Mouse (Mus musculus) limb, embryonic 15.5 days (tissue): ENCODE data around the gene Dmrtb1. TPM values are rescaled to one million over a fixed set of nuclear protein-coding genes. Genes with fewer than 3 reads are reported as not detected.

ENCODE experiments used
- ATAC-seq: fragments of 200-750 bp; cut with Nextera tagmentation; 2 replicates; pipeline ENCODE4 v1.8.0; 2017; ENCODE audit warnings: low read depth, moderate TSS enrichment; ENCODE audit not compliant: insufficient number of reproducible peaks, low FRiP score, low TSS enrichment
- H3K27ac ChIP-seq: fragments of 300-500 bp; sonication (generic); 2 replicates; pipeline ENCODE4 v1.5.1; 2015; ENCODE audit warnings: moderate library complexity, mild to moderate bottlenecking, inconsistent platforms
- H3K27me3 ChIP-seq: fragments of 300-500 bp; sonication (generic); 2 replicates; pipeline ENCODE4 v1.6.1; 2015; ENCODE audit warnings: inconsistent platforms
- H3K36me3 ChIP-seq: fragments of 300-500 bp; sonication (generic); 2 replicates; pipeline ENCODE4 v1.6.1; 2015; ENCODE audit warnings: inconsistent platforms
- H3K4me1 ChIP-seq: fragments of 300-500 bp; sonication (generic); 2 replicates; pipeline ENCODE4 v1.6.1; 2015; ENCODE audit warnings: inconsistent platforms
- H3K4me2 ChIP-seq: fragments of 300-500 bp; sonication (generic); 2 replicates; pipeline ENCODE4 v1.6.1; 2015; ENCODE audit warnings: mild to moderate bottlenecking, inconsistent platforms
- H3K4me3 ChIP-seq: fragments of 300-500 bp; sonication (generic); 2 replicates; pipeline ENCODE4 v1.5.1; 2015; ENCODE audit warnings: mild to moderate bottlenecking, inconsistent platforms
- H3K9ac ChIP-seq: fragments of 300-500 bp; sonication (generic); 2 replicates; pipeline ENCODE4 v1.6.1; 2015; ENCODE audit warnings: inconsistent platforms
- H3K9me3 ChIP-seq: fragments of 300-500 bp; sonication (generic); 2 replicates; pipeline ENCODE4 v1.6.1; 2016; ENCODE audit warnings: inconsistent platforms
- WGBS: fragments of 180-500 bp; shearing (Covaris S2); methylation state at CpG from one replicate; pipeline ENCODE4 v1.1.7; 2015; 5-methylcytosine and 5-hydroxymethylcytosine counted together
- polyA plus RNA-seq: library from polyadenylated mRNA; unstranded; fragments of >200 nt; fragmentation: Nextera tagmentation; extraction: Ambion mirVana; gene quantifications from 2 replicates; pipeline ENCODE4 v1.2.1, GENCODE M21; 2015

The Dmrtb1 gene
- polyA plus RNA-seq, result 0.14 TPM in 1 of 2 replicates, not detected in the other

GRCm38 (mm10) chr4:107684130-107684529 lies at the start of gene Dmrtb1:
Gene Dmrtb1 (minus strand): TSS chr4:107684230.
- Histone ChIP-seq H3K4me3 (no peak within 1 kb of the TSS), H3K36me3 (no peaks in the 10 kb centered on the region), H3K4me2 (no peak within 1 kb of the TSS), H3K9ac (no peak within 1 kb of the TSS), H3K9me3 (no peaks in the 10 kb centered on the region), H3K27me3 (peaks cover 4% of the 10 kb centered on the region; the same call in 1 of the 2 replicates), H3K27ac (no peak within 1 kb of the TSS), H3K4me1 (peaks cover 10% of the 10 kb centered on the region)
- 92% methylated on average over 14 of the region's 14 CpGs for WGBS
- ATAC-seq, result no peak

- ATAC-seq, result no peak
- H3K9me3 ChIP-seq, result no peaks in the 10 kb centered on the region
- WGBS, result 41% methylated on average over 3 of the region's 3 CpGs
- no peak overlapping the region for H3K4me2 ChIP-seq
- no peaks in the 10 kb centered on the region for H3K36me3 ChIP-seq
- no peak overlapping the region for H3K27ac ChIP-seq
- no peak overlapping the region for H3K4me3 ChIP-seq
- peaks cover 15% of the 10 kb centered on the region; the same call in 1 of the 2 replicates for H3K27me3 ChIP-seq
- peaks cover 13% of the 10 kb centered on the region for H3K4me1 ChIP-seq
- no peak overlapping the region for H3K9ac ChIP-seq
These were observed 49.6 kb upstream of the Dmrtb1 start for GRCm38 (mm10) chr4:107733603-107734002.

DNA sequence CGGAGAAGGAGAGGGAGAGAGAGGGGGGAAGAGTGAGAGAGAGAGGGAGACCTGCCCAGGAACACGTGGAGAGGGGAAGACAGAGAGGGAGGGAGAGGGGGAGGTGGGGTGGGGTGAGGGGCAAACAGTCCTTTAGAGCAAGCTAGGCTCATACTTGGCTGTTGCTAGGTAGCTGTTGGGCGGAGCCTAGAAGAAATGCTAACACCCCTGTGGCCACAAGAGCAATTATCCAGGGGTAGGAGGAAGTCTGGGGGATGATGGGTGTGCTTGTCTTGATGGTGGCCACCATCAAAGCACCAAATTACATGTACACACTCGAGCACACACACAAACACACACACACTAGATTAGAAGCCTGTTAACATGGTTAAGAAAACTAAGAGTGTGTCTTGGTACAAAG lies 48.6 kb upstream of the Dmrtb1 start:
- WGBS, result 26% methylated on average over 4 of the region's 4 CpGs

DNA sequence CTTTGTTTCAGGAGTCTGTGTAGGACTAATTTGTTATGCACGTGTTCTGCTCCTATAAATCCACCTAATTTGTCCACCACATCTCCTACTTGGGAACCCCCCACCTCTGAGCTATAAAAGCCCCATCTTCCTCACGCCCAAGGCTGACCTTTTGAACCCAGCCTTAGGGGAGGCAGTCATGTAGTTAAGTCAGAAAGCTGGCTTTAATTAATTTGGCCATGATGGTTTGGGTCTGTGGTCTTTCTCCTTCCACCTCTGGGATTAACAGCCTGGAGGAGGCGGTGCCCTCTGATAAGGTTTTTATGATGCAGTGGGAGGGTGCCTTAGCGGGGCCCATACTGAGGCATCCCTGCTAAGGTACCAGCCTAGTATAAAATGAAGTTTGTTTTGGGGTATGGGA lies 48.2 kb upstream of the Dmrtb1 start:
- Histone ChIP-seq H3K4me1 (peaks cover 13% of the 10 kb centered on the region), H3K4me2 (no peak overlapping the region), H3K27me3 (peaks cover 15% of the 10 kb centered on the region; the same call in 1 of the 2 replicates), H3K36me3 (no peaks in the 10 kb centered on the region), H3K4me3 (no peak overlapping the region), H3K9ac (no peak overlapping the region), H3K27ac (no peak overlapping the region), H3K9me3 (no peaks in the 10 kb centered on the region)
- no peak for ATAC-seq
- WGBS, result 15% methylated on average over 4 of the region's 4 CpGs

More for the DNA sequence above, 48.6 kb upstream of the Dmrtb1 start:
- Histone ChIP-seq H3K27me3 (peaks cover 15% of the 10 kb centered on the region; the same call in 1 of the 2 replicates), H3K4me2 (no peak overlapping the region), H3K36me3 (no peaks in the 10 kb centered on the region), H3K27ac (no peak overlapping the region), H3K4me3 (no peak overlapping the region), H3K9ac (no peak overlapping the region), H3K9me3 (no peaks in the 10 kb centered on the region), H3K4me1 (peaks cover 13% of the 10 kb centered on the region)
- ATAC-seq, result no peak

DNA sequence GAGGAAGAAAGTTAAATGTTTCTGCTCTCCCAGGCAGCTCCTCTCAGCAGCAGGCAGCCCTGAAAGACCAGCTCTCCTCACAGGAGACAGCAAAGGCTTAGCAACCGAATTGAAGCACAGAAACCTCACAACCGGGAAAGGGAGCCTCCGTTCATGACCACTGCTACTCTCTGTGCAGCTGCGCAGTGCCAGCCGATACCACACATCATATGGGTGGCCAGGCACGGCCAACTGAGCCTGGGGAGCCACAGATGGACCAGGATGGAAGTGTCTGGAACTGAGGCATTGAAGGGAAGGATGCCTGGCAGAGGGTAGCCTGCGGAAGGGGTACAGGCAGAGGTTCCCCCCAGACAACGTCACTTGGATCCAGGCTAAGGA lies 47.0 kb upstream of the Dmrtb1 start:
- Histone ChIP-seq H3K4me2 (no peak overlapping the region), H3K27ac (no peak overlapping the region), H3K36me3 (no peaks in the 10 kb centered on the region), H3K9me3 (no peaks in the 10 kb centered on the region), H3K27me3 (peaks cover 15% of the 10 kb centered on the region; the same call in 1 of the 2 replicates), H3K4me1 (peaks cover 13% of the 10 kb centered on the region), H3K4me3 (no peak overlapping the region), H3K9ac (no peak overlapping the region)
- no peak for ATAC-seq
- 50% methylated on average over 8 of the region's 8 CpGs for WGBS

DNA sequence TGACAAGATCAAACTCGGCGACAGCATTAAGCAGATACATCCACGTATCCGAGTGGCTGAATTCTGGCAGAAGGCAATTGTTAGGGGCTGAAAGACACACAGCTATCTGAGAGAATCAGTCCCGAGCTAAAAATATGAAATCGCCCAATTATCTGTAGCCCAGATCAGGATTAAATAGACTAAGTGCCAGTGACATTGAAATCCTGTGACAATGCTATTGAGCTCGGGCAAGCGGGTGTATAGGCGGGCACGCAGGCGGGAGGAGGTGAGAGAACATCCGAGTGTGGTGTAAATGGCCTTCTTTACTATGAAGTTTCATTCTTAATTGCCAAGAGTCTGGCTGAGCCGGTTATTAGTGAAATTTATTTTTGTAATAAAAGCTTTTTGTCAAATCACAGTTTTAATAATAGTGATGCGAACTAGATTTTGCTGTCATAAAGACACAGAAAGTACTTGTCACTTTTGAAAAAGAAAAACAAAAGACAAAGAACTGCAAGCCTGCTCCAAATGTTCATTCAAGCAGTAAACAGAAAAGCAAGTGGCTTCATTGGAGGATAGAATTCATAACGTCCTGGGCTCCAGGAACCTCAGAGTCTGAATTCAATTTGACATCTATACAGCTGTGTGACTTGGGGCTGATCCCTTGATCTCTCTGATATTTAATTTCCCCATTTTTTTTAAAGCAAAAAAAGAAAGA lies 46.5 kb upstream of the Dmrtb1 start:
- Histone ChIP-seq H3K4me3 (no peak overlapping the region), H3K4me1 (peaks cover 13% of the 10 kb centered on the region), H3K36me3 (no peaks in the 10 kb centered on the region), H3K9ac (no peak overlapping the region), H3K4me2 (no peak overlapping the region), H3K27me3 (peaks cover 15% of the 10 kb centered on the region; the same call in 1 of the 2 replicates), H3K9me3 (no peaks in the 10 kb centered on the region), H3K27ac (no peak overlapping the region)
- no peak for ATAC-seq
- 70% methylated on average over 15 of the region's 15 CpGs for WGBS

DNA sequence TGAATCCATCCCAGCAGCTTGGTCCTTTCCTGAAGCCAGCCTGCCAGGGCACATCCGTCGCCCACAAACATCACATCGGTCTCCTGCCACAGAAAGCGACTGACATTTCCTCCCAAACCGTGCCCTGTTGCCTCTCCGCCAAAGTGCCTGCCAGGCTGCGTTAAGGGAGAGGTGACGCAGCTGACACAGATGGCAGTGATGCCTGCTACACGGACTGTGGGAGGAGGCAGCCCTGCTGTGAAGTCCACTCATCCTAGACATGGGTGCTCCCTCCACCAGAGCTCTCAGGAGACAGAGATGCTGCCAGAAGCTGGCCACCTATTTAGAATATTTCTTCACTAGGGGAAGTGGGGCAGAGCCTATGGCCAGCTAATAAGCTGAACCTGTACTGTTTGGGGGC lies 41.4 kb upstream of the Dmrtb1 start:
- no peak overlapping the region for H3K9ac ChIP-seq
- H3K36me3 ChIP-seq, result no peaks in the 10 kb centered on the region
- H3K4me1 ChIP-seq, result no peaks in the 10 kb centered on the region
- 52% methylated on average over 9 of the region's 9 CpGs for WGBS
- no peaks in the 10 kb centered on the region for H3K9me3 ChIP-seq
- H3K4me3 ChIP-seq, result no peak overlapping the region
- H3K4me2 ChIP-seq, result no peak overlapping the region
- H3K27ac ChIP-seq, result no peak overlapping the region
- ATAC-seq, result no peak
- no peaks in the 10 kb centered on the region for H3K27me3 ChIP-seq

- Histone ChIP-seq H3K36me3 (no peaks in the 10 kb centered on the region), H3K27ac (no peak overlapping the region), H3K27me3 (no peaks in the 10 kb centered on the region), H3K9ac (no peak overlapping the region), H3K4me2 (no peak overlapping the region), H3K4me1 (no peaks in the 10 kb centered on the region), H3K9me3 (no peaks in the 10 kb centered on the region), H3K4me3 (no peak overlapping the region)
- ATAC-seq, result no peak
- 71% methylated on average over 11 of the region's 11 CpGs for WGBS
These were observed 36.2 kb upstream of the Dmrtb1 start for GRCm38 (mm10) chr4:107720043-107720830.

DNA sequence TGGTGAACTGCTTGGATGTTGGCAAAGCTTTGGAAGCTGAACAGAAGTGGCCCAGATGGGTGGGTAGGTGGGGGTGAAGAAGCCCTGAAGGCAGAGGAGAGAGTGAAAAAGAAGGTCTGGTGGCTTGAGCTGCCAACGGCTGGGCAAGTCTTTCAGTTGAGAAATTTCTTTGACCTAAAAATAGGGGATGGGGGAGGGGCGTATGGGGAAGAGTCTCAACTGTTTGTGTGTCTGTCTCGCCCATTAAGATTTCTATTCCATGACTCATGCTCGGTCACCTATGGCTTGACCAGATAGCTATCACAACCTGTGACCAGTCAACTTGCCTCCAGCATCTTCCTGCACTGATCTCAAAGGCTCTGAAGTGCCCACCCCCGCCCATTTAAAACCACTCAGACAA lies 35.1 kb upstream of the Dmrtb1 start:
- H3K9ac ChIP-seq, result no peak overlapping the region
- no peak overlapping the region for H3K27ac ChIP-seq
- H3K4me2 ChIP-seq, result no peak overlapping the region
- 73% methylated on average over 5 of the region's 5 CpGs for WGBS
- no peak for ATAC-seq
- H3K4me3 ChIP-seq, result no peak overlapping the region
- H3K27me3 ChIP-seq, result no peaks in the 10 kb centered on the region
- H3K9me3 ChIP-seq, result no peaks in the 10 kb centered on the region
- no peaks in the 10 kb centered on the region for H3K4me1 ChIP-seq
- no peaks in the 10 kb centered on the region for H3K36me3 ChIP-seq

DNA sequence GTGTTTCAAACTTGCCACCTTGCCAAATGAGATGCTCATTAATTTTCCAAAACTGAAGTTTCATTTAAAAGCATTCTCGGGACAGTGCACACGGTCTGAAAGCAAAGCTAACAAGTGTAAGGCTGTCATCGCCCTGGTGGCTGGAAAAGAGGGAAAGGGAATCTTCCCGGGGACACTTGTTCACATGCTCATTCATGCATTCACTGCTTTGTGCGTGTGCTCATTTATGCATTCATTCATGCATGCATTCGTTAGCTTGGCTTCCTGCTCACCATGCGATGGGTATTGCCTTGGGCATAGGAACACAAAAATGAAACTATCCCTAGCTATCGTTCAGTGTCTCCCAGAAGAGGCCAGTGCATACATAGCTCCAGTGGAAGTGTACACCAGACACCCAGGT lies 34.7 kb upstream of the Dmrtb1 start:
- WGBS, result 84% methylated on average over 8 of the region's 8 CpGs
- Histone ChIP-seq H3K9me3 (no peaks in the 10 kb centered on the region), H3K4me3 (no peak overlapping the region), H3K9ac (no peak overlapping the region), H3K27ac (no peak overlapping the region), H3K4me1 (no peaks in the 10 kb centered on the region), H3K27me3 (no peaks in the 10 kb centered on the region), H3K36me3 (no peaks in the 10 kb centered on the region), H3K4me2 (no peak overlapping the region)
- ATAC-seq, result no peak

DNA sequence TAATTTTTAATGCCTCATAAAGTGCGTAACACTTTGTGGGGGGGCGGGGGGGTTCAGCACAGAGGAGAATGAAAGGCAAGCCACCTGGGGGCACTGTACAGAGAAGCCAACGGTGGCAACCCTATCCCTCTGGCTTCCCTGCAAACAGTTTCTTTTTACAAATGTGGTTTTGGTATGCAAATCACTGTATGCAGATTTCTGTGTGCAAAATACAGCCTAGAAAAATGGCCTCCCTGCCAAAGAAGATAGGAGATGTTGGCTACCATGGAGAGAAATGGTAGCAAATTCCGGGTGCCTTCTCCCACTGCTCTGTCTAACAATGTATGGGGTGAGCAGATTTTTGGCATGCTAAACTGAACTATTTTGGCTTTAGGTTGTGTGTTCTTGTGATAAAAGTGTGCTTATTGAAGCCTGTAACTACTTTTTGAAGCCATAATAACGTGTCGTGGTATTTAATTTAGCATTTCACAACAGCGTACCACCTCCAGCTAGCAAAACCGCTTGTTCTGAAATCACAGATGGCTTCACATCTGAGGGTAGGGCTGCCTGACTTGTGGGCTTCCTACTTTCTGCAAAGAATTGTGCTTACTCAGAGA lies 33.8 kb upstream of the Dmrtb1 start:
- no peak for ATAC-seq
- no peak overlapping the region for H3K9ac ChIP-seq
- no peak overlapping the region for H3K4me2 ChIP-seq
- H3K4me3 ChIP-seq, result no peak overlapping the region
- 50% methylated on average over 8 of the region's 8 CpGs for WGBS
- no peaks in the 10 kb centered on the region for H3K36me3 ChIP-seq
- H3K4me1 ChIP-seq, result no peaks in the 10 kb centered on the region
- H3K9me3 ChIP-seq, result no peaks in the 10 kb centered on the region
- H3K27ac ChIP-seq, result no peak overlapping the region
- no peaks in the 10 kb centered on the region for H3K27me3 ChIP-seq

DNA sequence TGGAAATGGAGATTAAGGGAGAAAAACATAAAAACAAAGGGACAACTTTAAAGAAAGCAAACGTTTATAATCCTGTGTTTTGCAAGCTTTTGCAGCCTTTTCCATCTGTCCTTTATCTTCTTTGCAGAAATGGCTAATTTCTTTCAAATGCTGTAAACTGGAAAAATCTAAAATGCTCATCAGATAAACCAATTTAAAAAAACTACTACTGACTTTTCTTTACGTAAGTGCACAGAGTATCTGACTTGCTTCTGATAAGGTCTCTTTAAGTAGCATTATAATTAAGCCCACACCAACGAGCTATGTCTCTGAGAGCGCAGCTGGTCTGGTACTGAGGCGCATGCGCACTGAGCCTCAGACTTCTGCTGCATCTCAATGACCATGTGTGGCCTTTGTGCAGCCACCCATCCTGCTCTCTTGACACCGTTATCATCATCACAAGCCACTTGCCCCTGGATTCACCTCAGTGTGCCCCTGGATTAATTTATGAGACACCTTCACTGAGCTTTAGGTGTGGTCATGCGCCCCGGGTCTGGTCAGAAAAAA lies 32.8 kb upstream of the Dmrtb1 start:
- Histone ChIP-seq H3K4me2 (no peak overlapping the region), H3K9me3 (no peaks in the 10 kb centered on the region), H3K27me3 (no peaks in the 10 kb centered on the region), H3K9ac (no peak overlapping the region), H3K27ac (no peak overlapping the region), H3K36me3 (no peaks in the 10 kb centered on the region), H3K4me3 (no peak overlapping the region), H3K4me1 (no peaks in the 10 kb centered on the region)
- WGBS, result 71% methylated on average over 9 of the region's 9 CpGs
- ATAC-seq, result no peak
